Mouse (Mus musculus) adrenal gland, adult 2 months (tissue): ENCODE data around the gene Iars. TPM values are rescaled to one million over a fixed set of nuclear protein-coding genes. Genes with fewer than 3 reads are reported as not detected.

ENCODE experiments used
- DNase-seq: peaks from one replicate; pipeline ENCODE4 v3.0.0; 2021
- long read RNA-seq: library from polyadenylated mRNA; stranded (forward); transcript quantifications from one replicate; pipeline ENCODE4 v2.0.0, GENCODE M21; 2021
- polyA plus RNA-seq: library from polyadenylated mRNA; depleted of rRNA; stranded (reverse); fragments of >200 nt; gene quantifications from 2 replicates; pipeline ENCODE4 v1.2.3, GENCODE M21; 2012; rRNA removed
- total RNA-seq, 2 experiments: library from RNA; stranded (reverse); gene quantifications; 2 replicates each; pipeline ENCODE4 v1.2.3; 2021

Gene Iars
- total RNA-seq: 10 to 100 TPM; 65.8 to 78.3 TPM
- 6.6 and 9.3 TPM in 2 replicates for polyA plus RNA-seq
- long read RNA-seq, full-length matches to known transcripts: 17 of 22 reads
- long read RNA-seq, partial matches to known transcripts: 5 of 22 reads
- long read RNA-seq, other reads (novel, unspliced or antisense): 0 of 22 reads

DNA sequence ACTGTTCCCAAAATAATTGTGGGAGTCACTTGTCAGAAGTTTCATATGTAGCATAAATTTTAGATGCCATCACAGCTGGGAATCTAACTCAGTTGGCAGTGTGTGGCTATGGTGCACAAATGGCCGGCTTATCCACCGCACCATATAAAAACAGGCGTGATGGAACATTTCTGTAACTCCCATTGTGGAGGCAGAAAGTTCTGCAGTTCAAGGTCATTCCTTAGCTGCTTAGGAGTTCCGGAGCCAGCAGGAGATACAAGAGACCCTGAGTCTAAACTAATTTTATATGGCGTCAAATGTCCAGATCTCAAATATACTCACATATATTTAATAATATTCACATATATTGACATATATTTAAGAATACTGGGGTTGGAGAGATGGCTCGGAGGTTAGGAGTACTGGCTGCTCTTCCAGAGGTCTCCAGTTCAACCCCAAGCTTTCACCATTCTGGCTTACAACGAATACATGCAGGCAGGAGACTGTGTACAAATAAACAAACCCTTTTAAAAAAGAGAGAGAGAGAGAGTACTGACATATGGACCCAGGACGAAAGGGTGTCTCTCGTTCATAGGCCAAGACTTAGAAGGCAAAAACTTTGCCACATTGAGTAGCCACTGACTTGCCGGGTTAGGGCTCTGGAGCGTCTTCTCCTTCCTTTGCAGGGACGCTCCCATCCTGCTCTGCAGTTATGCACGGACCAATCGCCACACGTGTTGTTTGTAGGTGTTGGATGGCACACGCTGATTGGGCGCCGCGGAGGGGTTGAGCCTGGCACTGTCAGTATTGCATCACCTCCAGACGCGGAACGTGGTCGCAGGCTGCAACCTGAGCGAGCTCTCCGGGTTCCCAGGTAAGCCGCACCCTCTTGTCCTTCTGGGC lies at the start of gene Iars:
Gene Iars (plus strand): TSS at position 750 of the 882 bp plus-strand sequence.
- DNase-seq: peak; percentile 99

- no peak for DNase-seq
These were observed 41.9 kb upstream of the Iars start for GRCm38 (mm10) chr13:49639965-49640364.

GRCm38 (mm10) chr13:49642650-49643049 lies 39.2 kb upstream of the Iars start:
- DNase-seq: peak; percentile 47

DNA sequence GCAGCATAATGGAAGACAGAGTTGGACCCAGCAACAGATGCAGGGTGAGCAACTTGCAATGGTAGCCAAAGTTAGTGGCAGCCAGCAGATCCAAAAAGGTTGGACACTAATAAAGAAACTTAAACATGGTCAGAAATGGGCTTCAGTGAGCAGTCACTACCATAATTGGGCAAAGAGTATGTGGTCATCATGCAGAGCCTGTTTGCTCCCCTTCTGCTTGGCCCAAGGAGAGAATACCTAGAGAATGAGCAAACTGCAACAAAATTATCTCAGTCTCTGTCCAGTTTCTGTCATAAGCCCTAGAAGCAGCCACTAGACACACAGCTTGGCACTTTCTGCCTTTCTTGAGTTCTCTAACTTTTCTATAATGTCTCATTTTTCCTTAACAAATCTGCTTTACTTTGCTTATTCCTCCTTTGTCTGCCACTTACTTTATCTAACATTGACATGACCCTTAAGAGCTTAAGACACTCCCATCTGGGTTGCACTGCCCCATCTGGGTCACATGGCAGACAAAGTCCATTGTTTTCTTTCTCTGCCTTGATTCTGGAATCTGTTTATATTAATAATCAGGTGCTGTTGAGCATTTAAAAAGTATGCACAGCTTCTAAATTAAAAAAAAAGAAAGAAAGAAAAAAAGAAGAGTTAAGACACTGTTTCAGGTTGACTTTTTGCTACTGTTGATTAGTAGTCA lies 38.1 kb upstream of the Iars start:
- no peak for DNase-seq

DNA sequence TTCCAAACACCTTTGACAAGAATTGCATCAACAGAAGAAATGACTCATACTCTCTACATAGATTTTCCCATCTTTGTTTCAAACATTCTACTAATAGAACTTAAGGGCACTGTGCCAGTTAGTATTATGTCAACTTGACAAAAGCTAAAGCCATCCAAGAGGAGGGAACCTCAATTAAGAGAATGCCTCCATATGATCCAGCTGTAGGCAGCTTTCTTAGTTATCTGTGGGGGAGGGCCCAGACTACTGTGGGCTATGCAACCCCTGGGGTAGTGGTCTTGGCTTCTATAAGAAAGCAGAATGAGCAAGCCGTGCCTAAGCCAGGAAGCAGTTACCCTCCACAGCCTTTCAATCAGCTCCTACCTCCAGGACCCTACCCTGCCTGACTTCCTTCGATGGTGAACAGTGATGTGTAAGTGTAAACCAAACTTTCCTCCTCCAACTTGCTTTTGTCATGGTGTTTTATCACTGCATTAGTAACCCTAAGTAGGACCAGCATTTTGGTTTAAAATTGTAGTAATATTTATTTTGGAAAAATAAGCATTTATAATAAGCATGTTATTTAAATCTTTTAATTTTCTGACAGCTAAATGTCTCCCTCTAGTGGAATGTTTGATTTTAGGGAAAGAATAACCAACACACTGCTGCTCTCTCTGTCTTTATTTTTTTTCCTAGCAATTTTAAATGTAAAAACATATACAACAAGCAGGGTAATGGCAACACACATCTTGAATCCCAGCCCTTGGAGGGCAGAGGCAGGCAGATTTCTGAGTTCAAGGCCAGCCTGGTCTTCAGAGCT lies 37.0 kb upstream of the Iars start:
- DNase-seq: no peak

DNA sequence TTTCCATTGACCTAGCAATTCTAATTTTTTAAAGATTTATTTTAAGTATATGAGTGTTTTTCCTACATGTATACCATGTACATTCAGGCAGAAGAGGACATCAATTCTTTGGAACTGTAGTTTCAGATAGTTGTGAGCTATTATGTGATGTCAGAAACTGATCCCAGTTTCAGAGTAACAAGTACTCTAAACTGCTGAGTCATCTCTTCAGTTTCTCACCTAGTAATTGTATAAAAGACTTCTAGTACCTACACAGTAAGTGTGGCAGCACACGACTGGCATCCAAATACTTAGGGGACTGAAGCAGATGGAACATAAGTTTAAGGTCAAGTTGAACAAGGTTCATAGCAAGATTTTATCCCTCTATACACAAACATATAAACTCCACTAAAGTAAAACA lies 35.9 kb upstream of the Iars start:
- DNase-seq: no peak

- no peak for DNase-seq
These were observed 30.8 kb upstream of the Iars start for GRCm38 (mm10) chr13:49651136-49651535.

DNA sequence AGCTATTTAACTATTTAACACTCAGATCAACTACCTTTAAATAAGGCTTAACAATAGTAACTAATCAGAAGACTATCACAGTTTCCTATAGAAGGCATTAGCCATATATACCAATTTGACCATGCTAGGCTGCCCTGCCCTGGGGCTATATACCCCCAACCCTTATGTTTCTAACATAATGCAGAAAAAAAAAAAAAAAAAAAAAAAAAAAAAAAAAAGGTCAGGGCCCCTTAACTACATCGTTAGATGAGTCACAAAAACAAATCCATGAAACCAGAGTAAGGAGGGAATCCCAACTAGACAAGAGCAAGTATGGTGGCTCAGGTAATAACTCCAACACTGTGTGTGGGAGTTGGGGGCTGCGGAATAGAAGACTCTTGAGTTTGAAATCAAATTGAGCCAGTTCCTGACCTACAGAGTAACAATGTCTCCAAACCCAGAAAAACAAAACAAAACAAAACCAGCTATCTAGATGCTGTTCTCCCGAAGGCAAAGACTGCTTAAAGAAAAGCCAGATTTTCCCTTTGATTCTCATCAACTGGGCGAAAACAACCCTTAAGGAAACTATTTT lies 30.0 kb upstream of the Iars start:
- no peak for DNase-seq

DNA sequence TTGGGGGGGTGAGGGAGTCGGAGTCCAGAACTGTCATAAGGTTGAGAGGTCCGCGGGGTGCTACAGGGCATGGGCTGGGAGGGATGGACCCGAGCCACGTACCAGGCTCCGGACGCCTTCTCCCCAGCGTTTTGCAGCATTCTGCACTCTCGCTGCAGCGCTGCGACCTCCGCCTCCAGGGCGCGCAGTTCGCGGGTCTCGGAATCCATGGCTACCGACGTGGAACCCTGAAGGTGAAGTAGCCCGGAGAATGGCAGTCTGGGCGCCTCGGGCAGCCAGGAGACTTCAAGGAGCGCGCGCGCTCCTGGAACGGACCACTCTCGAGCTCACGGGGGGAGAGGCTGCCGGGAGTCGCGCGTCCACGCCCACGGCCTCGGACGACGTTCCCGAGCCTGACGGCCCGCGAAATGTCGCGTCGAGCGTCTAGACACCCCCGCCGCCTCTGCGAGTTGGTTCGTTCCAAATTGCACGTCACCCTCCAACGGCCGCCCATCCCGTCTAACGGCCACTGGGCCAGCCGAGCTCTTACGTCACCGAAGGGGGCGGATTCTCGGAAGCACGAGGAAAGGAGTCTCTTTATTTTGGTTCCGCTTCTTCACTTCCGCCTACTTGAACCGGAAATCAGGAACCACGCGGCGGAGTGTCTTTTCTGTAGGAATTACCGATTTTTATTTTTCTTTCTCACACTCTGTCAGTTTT lies 29.3 kb upstream of the Iars start, which contains the start of the genes Cenpp and Nol8:
Gene Cenpp (minus strand): TSS at position 305 of the 699 bp plus-strand sequence.
Gene Nol8 (plus strand): TSS at position 598 of the 699 bp plus-strand sequence.
- peak; percentile 99 for DNase-seq

DNA sequence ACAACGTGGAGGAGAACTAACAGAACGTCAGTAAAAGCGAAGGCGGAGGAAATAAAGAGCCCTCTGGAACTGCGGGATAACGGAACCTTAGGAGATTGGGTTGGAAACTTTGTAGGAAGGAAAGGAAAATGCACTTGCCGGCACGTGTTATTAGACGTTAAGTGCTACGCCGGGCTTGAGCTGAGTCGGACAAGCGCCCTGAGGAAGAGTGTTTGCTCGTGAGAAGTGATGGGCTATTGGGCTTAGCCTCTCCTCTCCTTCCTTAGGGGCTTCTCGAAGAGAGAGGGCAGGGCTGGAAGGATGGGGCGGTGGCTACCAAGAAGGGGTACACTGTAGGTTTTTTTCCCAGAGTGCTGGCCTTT lies 28.7 kb upstream of the Iars start:
- no peak for DNase-seq

DNA sequence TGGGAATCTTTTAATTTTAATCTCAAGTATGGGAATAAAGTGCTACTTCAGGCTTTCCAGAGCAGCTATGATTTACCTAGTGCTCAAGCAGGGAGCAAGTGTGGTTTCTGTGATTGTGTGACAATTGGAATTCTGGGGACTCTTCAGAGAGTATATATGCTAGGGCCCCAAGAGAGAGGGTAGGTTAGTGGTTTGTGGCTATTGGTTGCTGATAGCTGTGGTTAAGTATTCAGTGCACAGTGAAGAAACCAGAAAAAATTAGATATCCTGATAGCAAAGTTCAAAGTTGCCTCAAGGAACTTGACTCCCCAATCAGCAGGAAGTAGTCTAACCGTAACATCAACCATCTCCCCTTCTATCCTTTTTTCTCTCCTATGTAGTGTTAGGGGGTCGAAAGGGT lies 4.1 kb upstream of the Iars start:
- DNase-seq: no peak

DNA sequence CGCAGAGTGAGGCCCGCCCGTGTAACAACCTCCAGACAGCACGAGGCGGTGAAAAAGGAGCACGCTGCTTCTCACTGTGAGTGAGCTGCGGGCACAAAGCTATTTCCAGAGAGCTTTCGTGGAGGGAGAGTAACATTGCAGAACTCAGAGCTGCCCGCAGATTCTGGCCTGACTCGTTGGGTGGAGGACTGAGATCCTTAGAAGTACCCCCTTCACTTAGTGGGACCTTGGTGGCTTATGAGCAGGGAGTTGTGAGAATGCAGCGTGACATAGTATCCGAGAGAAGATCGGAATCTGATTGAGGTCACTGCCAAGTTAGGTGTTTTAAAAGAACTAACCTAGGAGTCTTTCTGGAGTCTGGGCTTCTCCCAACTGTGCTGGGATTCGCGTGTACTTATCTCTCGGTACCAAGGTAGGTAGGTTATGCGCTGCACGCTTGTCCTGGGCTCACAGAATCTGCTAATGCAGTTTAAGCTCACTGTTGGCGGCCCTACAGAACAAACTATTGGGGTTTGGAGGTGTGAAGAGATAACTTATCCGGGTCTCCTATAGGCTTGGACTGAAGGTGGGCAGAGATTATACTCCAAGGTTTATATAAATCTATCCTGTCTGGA lies 440 bp downstream of the Iars start:
- no peak for DNase-seq

- DNase-seq: no peak
These were observed 2.4 kb downstream of the Iars start for GRCm38 (mm10) chr13:49684266-49684665.

GRCm38 (mm10) chr13:49691056-49691455 lies 9.2 kb downstream of the Iars start:
- DNase-seq: no peak

DNA sequence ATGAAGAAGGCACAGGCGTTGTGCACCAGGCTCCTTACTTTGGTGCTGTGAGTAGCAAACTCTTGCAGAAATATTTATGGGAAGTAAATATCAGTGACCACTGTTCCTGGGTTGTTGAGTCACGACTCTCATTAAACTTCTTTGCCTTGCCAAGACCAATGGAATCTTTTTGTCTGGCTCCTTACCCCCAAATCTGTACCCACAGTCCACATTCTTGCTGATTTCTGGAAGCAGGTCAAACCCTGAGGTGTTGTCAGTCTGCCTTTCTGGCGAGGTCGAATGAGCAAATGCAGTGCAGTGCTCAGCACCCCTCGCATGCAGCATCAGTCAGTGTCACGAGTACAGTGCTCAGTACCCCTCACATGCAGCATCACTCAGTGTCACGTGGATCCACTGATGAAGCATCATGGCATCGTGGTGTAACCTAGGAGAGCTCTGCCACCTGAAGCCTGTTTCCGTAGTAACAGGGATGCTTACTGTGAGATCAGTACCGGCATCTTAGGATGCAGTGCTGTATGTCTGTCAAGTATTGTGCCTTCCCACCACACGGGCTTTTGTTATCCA lies 21.4 kb downstream of the Iars start:
- DNase-seq: no peak

- no peak for DNase-seq
These were observed 24.3 kb downstream of the Iars start for GRCm38 (mm10) chr13:49706032-49706690.

GRCm38 (mm10) chr13:49708311-49708710 lies 26.4 kb downstream of the Iars start:
- peak; percentile 66 for DNase-seq

DNA sequence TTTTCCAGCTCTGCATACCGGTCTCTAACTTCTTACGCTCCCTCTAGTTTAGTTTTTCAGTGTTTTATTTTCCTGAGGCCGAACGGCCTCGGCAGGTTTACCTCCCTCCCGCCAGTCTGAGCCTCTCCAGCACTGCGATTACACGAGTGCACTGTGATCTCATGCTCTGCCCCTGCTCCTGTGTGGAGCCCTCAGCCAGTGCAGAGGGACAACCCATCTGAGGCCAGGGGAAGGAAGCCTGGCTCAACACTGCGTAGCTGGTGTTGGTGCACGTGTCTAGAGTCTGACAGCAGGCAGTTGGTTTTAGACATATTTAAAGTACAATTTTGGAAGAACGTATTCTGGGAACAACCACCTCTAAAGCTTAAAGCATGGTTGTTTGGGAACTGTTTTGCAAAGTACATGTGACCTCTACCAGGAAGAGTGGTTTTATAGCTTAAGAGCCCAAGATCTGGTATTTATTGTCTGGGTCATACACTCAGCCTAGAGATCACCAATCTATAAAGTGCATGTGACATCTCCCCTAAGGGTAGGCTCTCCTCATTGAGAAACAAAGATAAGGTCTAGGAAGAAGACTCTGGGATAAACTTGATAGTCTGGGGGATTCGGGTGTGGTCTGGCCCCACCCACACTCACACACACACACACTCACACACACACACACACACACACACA lies 30.3 kb downstream of the Iars start:
- DNase-seq: no peak

- no peak for DNase-seq
These were observed 37.4 kb downstream of the Iars start for GRCm38 (mm10) chr13:49719310-49719709.
